Mouse (Mus musculus) kidney, postnatal 14 days (tissue): ENCODE data around the gene Gm572.
A peak's percentile ranks its signal among the peaks of the same experiment; 100 is the strongest.

Experiments
- DNase-seq: peaks from one replicate; pipeline ENCODE4 v3.0.0; 2022; ENCODE audit warnings: mixed read lengths

The Gm572 gene

GRCm38 (mm10) chr4:148643291-148644156, at the start of gene Gm572:
Gene Gm572, plus strand, starts transcription at chr4:148643317.
- DNase-seq: no peak

GRCm38 (mm10) chr4:148593996-148594395, 49.1 kb upstream of the Gm572 start:
- no peak for DNase-seq

- DNase-seq: no peak
Measured at GRCm38 (mm10) chr4:148595916-148596315, 47.2 kb upstream of the Gm572 start.

- DNase-seq: no peak
Measured at GRCm38 (mm10) chr4:148596731-148597130, 46.4 kb upstream of the Gm572 start.

GRCm38 (mm10) chr4:148598826-148599225, 44.3 kb upstream of the Gm572 start:
- no peak for DNase-seq

- no peak for DNase-seq
Measured at GRCm38 (mm10) chr4:148600316-148600715, 42.8 kb upstream of the Gm572 start.

- DNase-seq: no peak
Measured at GRCm38 (mm10) chr4:148601871-148602270, 41.2 kb upstream of the Gm572 start.

- DNase-seq: no peak
Measured at GRCm38 (mm10) chr4:148602357-148603120, 40.6 kb upstream of the Gm572 start, which contains the start of gene Masp2. Gene Masp2, plus strand, starts transcription at chr4:148602554.

GRCm38 (mm10) chr4:148603376-148604139, 39.6 kb upstream of the Gm572 start:
- no peak for DNase-seq

GRCm38 (mm10) chr4:148604141-148604540, 39.0 kb upstream of the Gm572 start:
- no peak for DNase-seq

GRCm38 (mm10) chr4:148604541-148605165, 38.5 kb upstream of the Gm572 start:
- peak; percentile 71 for DNase-seq

- DNase-seq: peak; percentile 85
Measured at GRCm38 (mm10) chr4:148607758-148608157, 35.4 kb upstream of the Gm572 start.

GRCm38 (mm10) chr4:148609805-148610204, 33.3 kb upstream of the Gm572 start:
- DNase-seq: peak; percentile 29

GRCm38 (mm10) chr4:148610631-148611364, 32.3 kb upstream of the Gm572 start:
- no peak for DNase-seq

- peak; percentile 33 for DNase-seq
Measured at GRCm38 (mm10) chr4:148612557-148612956, 30.6 kb upstream of the Gm572 start.

- DNase-seq: no peak
Measured at GRCm38 (mm10) chr4:148613738-148614137, 29.4 kb upstream of the Gm572 start.

- DNase-seq: no peak
Measured at GRCm38 (mm10) chr4:148619805-148620204, 23.3 kb upstream of the Gm572 start.

GRCm38 (mm10) chr4:148620718-148621117, 22.4 kb upstream of the Gm572 start:
- DNase-seq: no peak

GRCm38 (mm10) chr4:148622485-148622884, 20.6 kb upstream of the Gm572 start:
- DNase-seq: no peak

- no peak for DNase-seq
Measured at GRCm38 (mm10) chr4:148623609-148624008, 19.5 kb upstream of the Gm572 start.

- DNase-seq: no peak
Measured at GRCm38 (mm10) chr4:148625010-148625409, 18.1 kb upstream of the Gm572 start.
